In genomic region chr17:46772038-46772403, GRCm38 (mm10) we compare ENCODE assay signal across 10 mouse cellular contexts. TPM values are rescaled to one million over a fixed set of nuclear protein-coding genes. Genes with fewer than 3 reads are reported as not detected.
DNase-seq lines count a peak whose midpoint lies in the region; ATAC-seq and TF ChIP-seq lines count a peak whose summit lies in the region.
"Had no signal": no experiment of that assay in that cellular context is flagged by ENCODE, and none has a peak within 500 bp of the region (broad histone marks: within the 10 kb centered on the region; RNA-seq: fewer than 3 reads in every experiment).

No protein-coding gene starts in this region.

- H3K36me3 ChIP-seq in liver, adult 2 months (ENCODE audit: control insufficient read depth, insufficient read depth, low read length): peaks cover 15% of the 10 kb centered on the region
- H3K36me3 ChIP-seq in embryonic facial prominence, embryonic 13.5 days: peaks cover 28% of the 10 kb centered on the region
- H3K36me3 ChIP-seq in intestine, postnatal 0 days (ENCODE audit: control insufficient read depth, insufficient read depth): peaks cover 27% of the 10 kb centered on the region
- H3K36me3 ChIP-seq in neural tube, embryonic 14.5 days (ENCODE audit: control insufficient read depth, insufficient read depth, low read length): peaks cover 22% of the 10 kb centered on the region

- TF ChIP-seq POLR2A in liver, adult 2 months (IDR thresholded peaks at IDR 0.05; ENCODE audit: extremely low read depth, insufficient read depth, low read length): no peak

- peak overlapping the region; percentile 73 for H3K9ac ChIP-seq in liver, adult 2 months (ENCODE audit: low read depth, low read length)
- H3K9ac ChIP-seq in embryonic facial prominence, embryonic 13.5 days: peak overlapping the region; percentile 90
- peak overlapping the region; percentile 76; the same call in 1 of the 2 replicates for H3K9ac ChIP-seq in intestine, postnatal 0 days (ENCODE audit: low read depth, low read length)
- peak overlapping the region; percentile 62; the same call in 1 of the 2 replicates for H3K9ac ChIP-seq in neural tube, embryonic 14.5 days (replicated peaks; ENCODE audit: low read depth, low read length)

- H3K4me2 ChIP-seq in embryonic facial prominence, embryonic 13.5 days: peak overlapping the region; percentile 64
- H3K4me2 ChIP-seq in intestine, postnatal 0 days (replicated peaks; ENCODE audit: low read depth): peak overlapping the region; percentile 94
- peak overlapping the region; percentile 95 for H3K4me2 ChIP-seq in neural tube, embryonic 14.5 days (ENCODE audit: low read depth, low read length)

- peak overlapping the region; percentile 88 for H3K4me3 ChIP-seq in liver, adult 2 months (ENCODE audit: insufficient read depth, low read depth, low read length)
- H3K4me3 ChIP-seq in embryonic facial prominence, embryonic 13.5 days: peak overlapping the region; percentile 91
- H3K4me3 ChIP-seq in intestine, postnatal 0 days (ENCODE audit: low read depth, low read length): peak overlapping the region; percentile 85
- H3K4me3 ChIP-seq in neural tube, embryonic 14.5 days (ENCODE audit: low read depth, low read length): peak overlapping the region; percentile 88

- TF ChIP-seq CTCF in liver, adult 2 months (IDR thresholded peaks at IDR 0.05; ENCODE audit: low read depth, low read length): no peak
- no peak for TF ChIP-seq CTCF in intestine, postnatal 0 days (IDR thresholded peaks at IDR 0.05; ENCODE audit: low read depth)

- no peaks in the 10 kb centered on the region for H3K9me3 ChIP-seq in embryonic facial prominence, embryonic 13.5 days
- no peaks in the 10 kb centered on the region for H3K9me3 ChIP-seq in intestine, postnatal 0 days (ENCODE audit: control insufficient read depth)
- H3K9me3 ChIP-seq in neural tube, embryonic 14.5 days (ENCODE audit: control insufficient read depth, low read length): no peaks in the 10 kb centered on the region

- peaks cover 3% of the 10 kb centered on the region; the same call in 1 of the 2 replicates for H3K79me2 ChIP-seq in liver, adult 2 months (ENCODE audit: control insufficient read depth, insufficient read depth, low read length)

- peaks cover 6% of the 10 kb centered on the region for H3K4me1 ChIP-seq in liver, adult 2 months (ENCODE audit: control insufficient read depth, insufficient read depth, low read length)
- peaks cover 20% of the 10 kb centered on the region for H3K4me1 ChIP-seq in embryonic facial prominence, embryonic 13.5 days
- H3K4me1 ChIP-seq in intestine, postnatal 0 days (replicated peaks; ENCODE audit: control insufficient read depth, insufficient read depth, low read length): no peaks in the 10 kb centered on the region
- H3K4me1 ChIP-seq in neural tube, embryonic 14.5 days (ENCODE audit: control insufficient read depth, insufficient read depth, low read length): peaks cover 11% of the 10 kb centered on the region

- DNase-seq in liver, adult 2 months (ENCODE audit: extremely low read depth, low read depth, low spot score): no peak
- DNase-seq in liver: no peak
- DNase-seq in left cerebral cortex, adult 11 months (ENCODE audit: low spot score): no peak
- no peak for DNase-seq in urinary bladder, postnatal 36 days (ENCODE audit: low spot score in 2 of 2)
- no peak for DNase-seq in embryo, embryonic 10 days (ENCODE audit: low spot score)

- 3% methylated on average over 5 of the region's 5 CpGs for WGBS in liver, adult 2 months
- 2% methylated on average over 5 of the region's 5 CpGs for WGBS in embryonic facial prominence, embryonic 13.5 days
- WGBS in intestine, postnatal 0 days: 3% methylated on average over 5 of the region's 5 CpGs
- WGBS in neural tube, embryonic 14.5 days: 15% methylated on average over 5 of the region's 5 CpGs

- H3K27me3 ChIP-seq in liver, adult 2 months (ENCODE audit: control insufficient read depth, insufficient read depth, low read length): no peaks in the 10 kb centered on the region
- no peaks in the 10 kb centered on the region for H3K27me3 ChIP-seq in embryonic facial prominence, embryonic 13.5 days
- no peaks in the 10 kb centered on the region for H3K27me3 ChIP-seq in intestine, postnatal 0 days (replicated peaks; ENCODE audit: control insufficient read depth, insufficient read depth, low read length)
- no peaks in the 10 kb centered on the region for H3K27me3 ChIP-seq in neural tube, embryonic 14.5 days (ENCODE audit: control insufficient read depth, insufficient read depth, low read length)

- ATAC-seq in embryonic facial prominence, embryonic 13.5 days (ENCODE audit: insufficient number of reproducible peaks, insufficient read depth, low FRiP score, low TSS enrichment, low read depth): no peak
- no peak for ATAC-seq in intestine, postnatal 0 days
- ATAC-seq in neural tube, embryonic 14.5 days (ENCODE audit: low read depth): peak; percentile 25; the same call in 1 of the 2 replicates

- peak overlapping the region; percentile 77 for H3K27ac ChIP-seq in liver, adult 2 months (replicated peaks; ENCODE audit: insufficient read depth, low read depth, low read length)
- H3K27ac ChIP-seq in embryonic facial prominence, embryonic 13.5 days: peak overlapping the region; percentile 88
- 0 out of 2 replicates have a peak overlapping the region, but pooled peaks have one; percentile 16 for H3K27ac ChIP-seq in intestine, postnatal 0 days (ENCODE audit: low read depth, low read length)
- H3K27ac ChIP-seq in neural tube, embryonic 14.5 days (ENCODE audit: low read depth, low read length): peak overlapping the region; percentile 67

RNA-seq across cellular contexts. Expression of gene 2310039H08Rik, which starts 0.4 kb away (rescaled TPM):
- 97.6 and 124 TPM in 2 replicates for total RNA-seq in liver, adult 2 months (2014; rRNA removed)
- 167 and 185 TPM in 2 replicates for polyA plus RNA-seq in liver, adult 2 months (2012; rRNA removed)
- polyA plus RNA-seq in embryonic facial prominence, embryonic 13.5 days (2015; fragmentation: Nextera tagmentation; extraction: Ambion mirVana): 69.8 and 78.6 TPM in 2 replicates
- 123 and 124 TPM in 2 replicates for polyA plus RNA-seq in intestine, postnatal 0 days (2015; fragmentation: Nextera tagmentation; extraction: Ambion mirVana)
- 58.3 and 60.4 TPM in 2 replicates for polyA plus RNA-seq in neural tube, embryonic 14.5 days (2014; fragmentation: Nextera tagmentation; extraction: Ambion mirVana)

RNA-seq across cellular contexts. Expression of gene Ptcra, which starts 8.5 kb away (rescaled TPM):
- total RNA-seq in liver, adult 2 months (2014; rRNA removed): not detected in 2 replicates
- polyA plus RNA-seq in liver, adult 2 months (2012; rRNA removed): 0.06 TPM in 1 of 2 replicates, not detected in the other
- polyA plus RNA-seq in embryonic facial prominence, embryonic 13.5 days (2015; fragmentation: Nextera tagmentation; extraction: Ambion mirVana): 0.53 TPM in 1 of 2 replicates, not detected in the other
- polyA plus RNA-seq in intestine, postnatal 0 days (2015; fragmentation: Nextera tagmentation; extraction: Ambion mirVana): 0.24 and 0.33 TPM in 2 replicates
- 0.32 TPM in 1 of 2 replicates, not detected in the other for polyA plus RNA-seq in neural tube, embryonic 14.5 days (2014; fragmentation: Nextera tagmentation; extraction: Ambion mirVana)
- total RNA-seq: adrenal gland, postnatal 25 days; left cerebral cortex, postnatal 14 days had no signal

RNA-seq across cellular contexts. Expression of gene Rpl7l1, which starts 10.5 kb away (rescaled TPM):
- total RNA-seq in liver, adult 2 months (2014; rRNA removed): 41.2 and 43.6 TPM in 2 replicates
- 21.6 and 24.6 TPM in 2 replicates for polyA plus RNA-seq in liver, adult 2 months (2012; rRNA removed)
- polyA plus RNA-seq in embryonic facial prominence, embryonic 13.5 days (2015; fragmentation: Nextera tagmentation; extraction: Ambion mirVana): 172 and 178 TPM in 2 replicates
- polyA plus RNA-seq in intestine, postnatal 0 days (2015; fragmentation: Nextera tagmentation; extraction: Ambion mirVana): 77.1 and 78.5 TPM in 2 replicates
- polyA plus RNA-seq in neural tube, embryonic 14.5 days (2014; fragmentation: Nextera tagmentation; extraction: Ambion mirVana): 69.9 and 82.1 TPM in 2 replicates

RNA-seq across cellular contexts. Expression of gene Cnpy3, which starts 20.0 kb away (rescaled TPM):
- total RNA-seq in liver, adult 2 months (2014; rRNA removed): 28.5 and 28.6 TPM in 2 replicates
- polyA plus RNA-seq in liver, adult 2 months (2012; rRNA removed): 38.3 and 40.7 TPM in 2 replicates
- 65.5 and 67.0 TPM in 2 replicates for polyA plus RNA-seq in embryonic facial prominence, embryonic 13.5 days (2015; fragmentation: Nextera tagmentation; extraction: Ambion mirVana)
- polyA plus RNA-seq in intestine, postnatal 0 days (2015; fragmentation: Nextera tagmentation; extraction: Ambion mirVana): 32.2 and 35.6 TPM in 2 replicates
- 62.5 and 65.8 TPM in 2 replicates for polyA plus RNA-seq in neural tube, embryonic 14.5 days (2014; fragmentation: Nextera tagmentation; extraction: Ambion mirVana)

RNA-seq across cellular contexts. Expression of gene Gnmt, which starts 43.1 kb away (rescaled TPM):
- 3,482 and 4,252 TPM in 2 replicates for total RNA-seq in liver, adult 2 months (2014; rRNA removed)
- 4,950 and 5,107 TPM in 2 replicates for polyA plus RNA-seq in liver, adult 2 months (2012; rRNA removed)
- 0.34 and 1.8 TPM in 2 replicates for polyA plus RNA-seq in embryonic facial prominence, embryonic 13.5 days (2015; fragmentation: Nextera tagmentation; extraction: Ambion mirVana)
- 0.39 and 0.48 TPM in 2 replicates for polyA plus RNA-seq in intestine, postnatal 0 days (2015; fragmentation: Nextera tagmentation; extraction: Ambion mirVana)
- polyA plus RNA-seq in neural tube, embryonic 14.5 days (2014; fragmentation: Nextera tagmentation; extraction: Ambion mirVana): 2.1 TPM in 2 replicates

Comparison
In these comparisons a context has a peak if more than half of its experiments do, and no peak if none do; other contexts are left out.
1. H3K27ac ChIP-seq: peak in every context shown above with its lines; median percentile 88 in embryonic facial prominence, embryonic 13.5 days; 77 in liver, adult 2 months; 67 in neural tube, embryonic 14.5 days; 16 in intestine, postnatal 0 days.